Mouse (Mus musculus) left cerebral cortex, postnatal 14 days (tissue): ENCODE measurements around the gene Cactin. TPM values are rescaled to one million over a fixed set of nuclear protein-coding genes. Genes with fewer than 3 reads are reported as not detected.

ENCODE experiments used
- microRNA-seq, 2 experiments: library from miRNA; unstranded; fragments of <30 nt; microRNA quantifications; one replicate each; pipeline ENCODE4 v1.2.0; 2022
- total RNA-seq, 2 experiments: library from RNA; stranded (reverse); gene quantifications; 2 replicates each; pipeline ENCODE4 v1.2.3; 2021

Cactin gene
- total RNA-seq, 2 experiments from 2014 or later, result 25.1 to 27.2 TPM

Small RNA genes lying within 50 kb of the gene (microRNA-seq; reads per million reads assigned to microRNA genes)
- 41.2 to 55.5 reads per million in 2 experiments for gene Mir3057

Other genes starting within 250 kb of the Cactin start
- gene Creb3l3, start 222.2 kb upstream of the Cactin start, total RNA-seq, result under 1 TPM; 0.15 to 0.44 TPM
- gene Map2k2, start 215.2 kb upstream of the Cactin start, total RNA-seq, result 100 to 1,000 TPM; 116 to 122 TPM
- gene Zbtb7a, start 185.9 kb upstream of the Cactin start, total RNA-seq, result 10 to 100 TPM; 74.8 to 76.0 TPM
- gene Pias4, start 153.2 kb upstream of the Cactin start, total RNA-seq, result 10 to 100 TPM; 23.7 to 29.9 TPM
- 100 to 1,000 TPM; 936 to 941 TPM for gene Eef2, start 144.5 kb upstream of the Cactin start, total RNA-seq
- 10 to 100 TPM; 72.2 to 73.3 TPM for gene Dapk3, start 138.1 kb upstream of the Cactin start, total RNA-seq
- gene 4930442H23Rik, start 137.3 kb upstream of the Cactin start, total RNA-seq, result not detected
- under 1 TPM in 1 of 2 experiments, not detected in 1; 0.17 TPM for gene Nmrk2, start 119.1 kb upstream of the Cactin start, total RNA-seq
- gene Atcay, start 90.3 kb upstream of the Cactin start, total RNA-seq, result 100 to 1,000 TPM; 196 to 211 TPM
- gene Zfr2, start 87.9 kb upstream of the Cactin start, total RNA-seq, result 10 to 100 TPM; 66.1 to 66.7 TPM
- 100 to 1,000 TPM; 226 to 227 TPM for gene Matk, start 68.2 kb upstream of the Cactin start, total RNA-seq
- 10 to 100 TPM; 39.0 to 41.4 TPM for gene Mrpl54, start 54.2 kb upstream of the Cactin start, total RNA-seq
- gene Apba3, start 54.1 kb upstream of the Cactin start, total RNA-seq, result 10 to 100 TPM; 34.8 to 35.8 TPM
- gene Tjp3, start 29.5 kb upstream of the Cactin start, total RNA-seq, result under 1 TPM; 0.15 to 0.47 TPM
- gene Pip5k1c, start 28.1 kb upstream of the Cactin start, total RNA-seq, result 100 to 1,000 TPM; 391 to 396 TPM
- gene Tbxa2r, start 7.6 kb downstream of the Cactin start, total RNA-seq, result 1 to 10 TPM; 1.3 to 1.5 TPM
- under 1 TPM; 0.51 to 0.97 TPM for gene Gipc3, start 22.2 kb downstream of the Cactin start, total RNA-seq
- 10 to 100 TPM; 21.4 to 23.3 TPM for gene Hmg20b, start 29.4 kb downstream of the Cactin start, total RNA-seq
- 10 to 100 TPM; 37.8 to 38.9 TPM for gene Mfsd12, start 36.4 kb downstream of the Cactin start, total RNA-seq
- gene 4930404N11Rik, start 44.7 kb downstream of the Cactin start, total RNA-seq, result 1 to 10 TPM in 1 of 2 experiments, under 1 TPM in 1; 0.93 to 1.3 TPM
- gene Fzr1, start 57.4 kb downstream of the Cactin start, total RNA-seq, result 10 to 100 TPM; 74.8 to 80.3 TPM
- 10 to 100 TPM; 82.4 to 88.6 TPM for gene Dohh, start 63.3 kb downstream of the Cactin start, total RNA-seq
- 1 to 10 TPM; 2.4 to 3.2 TPM for gene Gm48551, start 63.4 kb downstream of the Cactin start, total RNA-seq
- gene Gm48552, start 67.9 kb downstream of the Cactin start, total RNA-seq, result 1 to 10 TPM; 2.8 to 4.7 TPM
- gene Smim24, start 71.9 kb downstream of the Cactin start, total RNA-seq, result 1 to 10 TPM; 1.8 to 1.9 TPM
- 10 to 100 TPM; 67.0 to 69.8 TPM for gene Nfic, start 134.5 kb downstream of the Cactin start, total RNA-seq
- 100 to 1,000 TPM; 280 to 299 TPM for gene Celf5, start 161.6 kb downstream of the Cactin start, total RNA-seq
- gene Ncln, start 175.3 kb downstream of the Cactin start, total RNA-seq, result 100 to 1,000 TPM in 1 of 2 experiments, 10 to 100 TPM in 1; 80.2 to 104 TPM
- gene S1pr4, start 179.0 kb downstream of the Cactin start, total RNA-seq, result under 1 TPM; 0.33 to 0.44 TPM
- gene Gna15, start 203.1 kb downstream of the Cactin start, total RNA-seq, result 1 to 10 TPM; 2.2 to 3.2 TPM
- 100 to 1,000 TPM; 102 to 109 TPM for gene Gna11, start 224.1 kb downstream of the Cactin start, total RNA-seq
- 100 to 1,000 TPM; 573 to 615 TPM for gene Aes, start 238.4 kb downstream of the Cactin start, total RNA-seq